Comparison of ENCODE assay signal across 16 mouse cellular contexts in the genomic region with DNA sequence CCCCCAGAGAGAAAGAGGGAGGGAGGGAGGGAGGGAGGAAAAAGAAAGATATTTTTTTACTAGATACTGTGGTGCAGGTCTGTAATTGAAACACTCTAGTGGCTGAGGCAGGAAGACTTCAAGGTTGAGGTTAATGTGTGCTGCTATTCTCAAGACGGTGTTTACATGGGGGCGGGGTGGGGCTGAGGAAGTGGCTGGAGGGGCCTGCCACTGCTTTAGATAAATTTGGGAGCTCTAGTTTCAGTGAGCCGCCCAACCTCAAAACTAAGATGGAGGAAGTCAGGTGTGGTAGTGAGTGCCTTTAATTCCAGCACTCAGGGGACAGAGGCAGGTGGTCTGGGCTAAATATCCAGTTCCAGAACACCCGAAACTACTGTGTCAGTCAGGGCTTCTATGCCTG. TPM values are rescaled to one million over a fixed set of nuclear protein-coding genes. Genes with fewer than 3 reads are reported as not detected.
DNase-seq lines count a peak whose midpoint lies in the region; ATAC-seq and TF ChIP-seq lines count a peak whose summit lies in the region.
"Had no signal": no experiment of that assay in that cellular context is flagged by ENCODE, and none has a peak within 500 bp of the region (broad histone marks: within the 10 kb centered on the region; RNA-seq: fewer than 3 reads in every experiment).

No protein-coding gene starts in this region.

- no peak overlapping the region for H3K9ac ChIP-seq in heart, embryonic 16.5 days (ENCODE audit: low read length)
- H3K9ac ChIP-seq: heart, embryonic 12.5 days; neural tube, embryonic 15.5 days had no signal

- H3K4me1 ChIP-seq in heart, embryonic 16.5 days (ENCODE audit: control insufficient read depth, insufficient read depth, low read length) = peaks cover 11% of the 10 kb centered on the region
- H3K4me1 ChIP-seq in bone marrow, adult 2 months (ENCODE audit: control insufficient read depth, insufficient read depth, low read length) = no peaks in the 10 kb centered on the region
- peaks cover 22% of the 10 kb centered on the region for H3K4me1 ChIP-seq in embryonic facial prominence, embryonic 10.5 days

- no peak overlapping the region for H3K27ac ChIP-seq in heart, embryonic 16.5 days (ENCODE audit: low read length)
- peak overlapping the region; percentile 41 for H3K27ac ChIP-seq in bone marrow, adult 2 months (ENCODE audit: control insufficient read depth, insufficient read depth, low read depth, low read length, poor library complexity)
- H3K27ac ChIP-seq in embryonic facial prominence, embryonic 10.5 days (replicated peaks) = no peak overlapping the region
- H3K27ac ChIP-seq: neural tube, embryonic 15.5 days had no signal

- no peak for DNase-seq in heart, adult 18-20 months
- peak; percentile 59 for DNase-seq in thymus, postnatal 0 days (ENCODE audit: low spot score)
- no peak for DNase-seq in kidney, postnatal 14 days
- no peak for DNase-seq in embryonic facial prominence, embryonic 10.5 days (ENCODE audit: low spot score)
- no peak for DNase-seq in testis, postnatal 10 days (ENCODE audit: low spot score)
- DNase-seq: cerebellum, postnatal 14 days; gastrocnemius, postnatal 25 days; kidney, adult 2 months; right cerebral cortex, adult 18-20 months had no signal

- TF ChIP-seq CTCF in bone marrow, adult 2 months (IDR thresholded peaks at IDR 0.05; ENCODE audit: control insufficient read depth, insufficient read depth, low read length) = no peak

- ATAC-seq in heart, embryonic 16.5 days (replicated peaks; ENCODE audit: extremely low read depth, insufficient read depth, low FRiP score) = 0 out of 2 replicates have a peak, but pooled peaks have one; percentile 20
- peak; percentile 62 for ATAC-seq in megakaryocyte, adult 5-6 weeks (ENCODE audit: poor library complexity, severe bottlenecking)
- ATAC-seq: forebrain, embryonic 16.5 days; midbrain, embryonic 16.5 days had no signal

- no peak overlapping the region for H3K4me3 ChIP-seq in heart, embryonic 16.5 days (ENCODE audit: low read length)
- no peak overlapping the region for H3K4me3 ChIP-seq in bone marrow, adult 2 months (replicated peaks; ENCODE audit: control insufficient read depth, low read depth, low read length)
- H3K4me3 ChIP-seq in embryonic facial prominence, embryonic 10.5 days = no peak overlapping the region
- H3K4me3 ChIP-seq: heart, embryonic 12.5 days; neural tube, embryonic 15.5 days had no signal

- H3K4me2 ChIP-seq in heart, embryonic 16.5 days (ENCODE audit: low read depth, low read length) = no peak overlapping the region
- H3K4me2 ChIP-seq: heart, embryonic 12.5 days; neural tube, embryonic 15.5 days had no signal

- TF ChIP-seq POLR2A in bone marrow, adult 2 months (IDR thresholded peaks at IDR 0.05; ENCODE audit: borderline replicate concordance, control insufficient read depth, low read depth, low read length) = no peak

- H3K27me3 ChIP-seq in heart, embryonic 16.5 days (ENCODE audit: control insufficient read depth, insufficient read depth, low read length) = no peaks in the 10 kb centered on the region
- peaks cover 32% of the 10 kb centered on the region for H3K27me3 ChIP-seq in embryonic facial prominence, embryonic 10.5 days (replicated peaks; ENCODE audit: low read depth, poor library complexity, severe bottlenecking)
- H3K27me3 ChIP-seq: heart, embryonic 12.5 days; neural tube, embryonic 15.5 days had no signal

- WGBS in heart, embryonic 16.5 days = 61% methylated on average over 4 of the region's 4 CpGs
- WGBS in bone marrow, adult 2 months = 18% methylated on average over 4 of the region's 4 CpGs
- WGBS in embryonic facial prominence, embryonic 10.5 days = 67% methylated on average over 4 of the region's 4 CpGs

- H3K36me3 ChIP-seq in heart, embryonic 16.5 days (ENCODE audit: control insufficient read depth, insufficient read depth) = no peaks in the 10 kb centered on the region
- no peaks in the 10 kb centered on the region for H3K36me3 ChIP-seq in embryonic facial prominence, embryonic 10.5 days (replicated peaks)
- H3K36me3 ChIP-seq: neural tube, embryonic 15.5 days had no signal

- H3K9me3 ChIP-seq in heart, embryonic 16.5 days (replicated peaks; ENCODE audit: control insufficient read depth, low read length) = no peaks in the 10 kb centered on the region
- no peaks in the 10 kb centered on the region for H3K9me3 ChIP-seq in embryonic facial prominence, embryonic 10.5 days
- H3K9me3 ChIP-seq: heart, embryonic 12.5 days; neural tube, embryonic 15.5 days had no signal

RNA-seq across cellular contexts. Expression of a gene that starts 3.0 kb away (rescaled TPM):
- polyA plus RNA-seq in heart, embryonic 16.5 days (2015; fragmentation: Nextera tagmentation; extraction: Ambion mirVana) = 6.6 and 6.8 TPM in 2 replicates
- 10 to 100 TPM; 10.0 to 13.2 TPM for total RNA-seq in heart, adult 18-20 months (2021)
- 2.2 and 3.3 TPM in 2 replicates for polyA plus RNA-seq in bone marrow, adult 2 months (2011; ENCODE audit: insufficient read depth, insufficient read length, low replicate concordance, missing spikeins)
- total RNA-seq in megakaryocyte, adult 5-6 weeks (2015) = 1.4 and 2.6 TPM in 2 replicates
- 0.28 and 4.4 TPM in 2 replicates for total RNA-seq in megakaryocyte, adult 5-6 weeks (2017)
- polyA plus RNA-seq in thymus, postnatal 0 days (2015; fragmentation: Nextera tagmentation; extraction: Ambion mirVana) = 4.0 and 4.4 TPM in 2 replicates
- 2.8 and 3.0 TPM in 2 replicates for polyA plus RNA-seq in embryonic facial prominence, embryonic 10.5 days (2016; fragmentation: Nextera tagmentation; extraction: Ambion mirVana)

RNA-seq across cellular contexts. Expression of a gene that starts 5.7 kb away (rescaled TPM):
- 47.7 and 48.3 TPM in 2 replicates for polyA plus RNA-seq in heart, embryonic 16.5 days (2015; fragmentation: Nextera tagmentation; extraction: Ambion mirVana)
- 10 to 100 TPM; 31.5 to 35.7 TPM for total RNA-seq in heart, adult 18-20 months (2021)
- 9.2 and 20.5 TPM in 2 replicates for polyA plus RNA-seq in bone marrow, adult 2 months (2011; ENCODE audit: insufficient read depth, insufficient read length, low replicate concordance, missing spikeins)
- 6.3 and 6.6 TPM in 2 replicates for total RNA-seq in megakaryocyte, adult 5-6 weeks (2015)
- 13.9 and 20.5 TPM in 2 replicates for total RNA-seq in megakaryocyte, adult 5-6 weeks (2017)
- 56.4 and 57.4 TPM in 2 replicates for polyA plus RNA-seq in thymus, postnatal 0 days (2015; fragmentation: Nextera tagmentation; extraction: Ambion mirVana)
- 45.2 and 47.3 TPM in 2 replicates for polyA plus RNA-seq in embryonic facial prominence, embryonic 10.5 days (2016; fragmentation: Nextera tagmentation; extraction: Ambion mirVana)

RNA-seq across cellular contexts. Expression of a gene that starts 14.8 kb away (rescaled TPM):
- 128 and 131 TPM in 2 replicates for polyA plus RNA-seq in heart, embryonic 16.5 days (2015; fragmentation: Nextera tagmentation; extraction: Ambion mirVana)
- total RNA-seq in heart, adult 18-20 months (2021) = 10 to 100 TPM; 88.5 to 96.7 TPM
- 169 and 222 TPM in 2 replicates for polyA plus RNA-seq in bone marrow, adult 2 months (2011; ENCODE audit: insufficient read depth, insufficient read length, low replicate concordance, missing spikeins)
- 35.6 and 36.9 TPM in 2 replicates for total RNA-seq in megakaryocyte, adult 5-6 weeks (2015)
- 27.6 and 29.5 TPM in 2 replicates for total RNA-seq in megakaryocyte, adult 5-6 weeks (2017)
- polyA plus RNA-seq in thymus, postnatal 0 days (2015; fragmentation: Nextera tagmentation; extraction: Ambion mirVana) = 120 and 141 TPM in 2 replicates
- 112 and 122 TPM in 2 replicates for polyA plus RNA-seq in embryonic facial prominence, embryonic 10.5 days (2016; fragmentation: Nextera tagmentation; extraction: Ambion mirVana)

RNA-seq across cellular contexts. Expression of a gene that starts 21.1 kb away (rescaled TPM):
- polyA plus RNA-seq in heart, embryonic 16.5 days (2015; fragmentation: Nextera tagmentation; extraction: Ambion mirVana) = 630 and 641 TPM in 2 replicates
- 100 to 1,000 TPM; 297 to 306 TPM for total RNA-seq in heart, adult 18-20 months (2021)
- polyA plus RNA-seq in bone marrow, adult 2 months (2011; ENCODE audit: insufficient read depth, insufficient read length, low replicate concordance, missing spikeins) = 342 and 475 TPM in 2 replicates
- total RNA-seq in megakaryocyte, adult 5-6 weeks (2015) = 163 and 187 TPM in 2 replicates
- 821 and 830 TPM in 2 replicates for total RNA-seq in megakaryocyte, adult 5-6 weeks (2017)
- polyA plus RNA-seq in thymus, postnatal 0 days (2015; fragmentation: Nextera tagmentation; extraction: Ambion mirVana) = 383 and 479 TPM in 2 replicates
- polyA plus RNA-seq in embryonic facial prominence, embryonic 10.5 days (2016; fragmentation: Nextera tagmentation; extraction: Ambion mirVana) = 758 and 801 TPM in 2 replicates

RNA-seq across cellular contexts. Expression of a gene that starts 25.5 kb away (rescaled TPM):
- 12.7 and 15.9 TPM in 2 replicates for polyA plus RNA-seq in heart, embryonic 16.5 days (2015; fragmentation: Nextera tagmentation; extraction: Ambion mirVana)
- 100 to 1,000 TPM; 250 to 260 TPM for total RNA-seq in heart, adult 18-20 months (2021)
- polyA plus RNA-seq in bone marrow, adult 2 months (2011; ENCODE audit: insufficient read depth, insufficient read length, low replicate concordance, missing spikeins) = 20.6 and 23.7 TPM in 2 replicates
- 23.8 and 26.9 TPM in 2 replicates for total RNA-seq in megakaryocyte, adult 5-6 weeks (2015)
- 7.7 and 17.0 TPM in 2 replicates for total RNA-seq in megakaryocyte, adult 5-6 weeks (2017)
- polyA plus RNA-seq in thymus, postnatal 0 days (2015; fragmentation: Nextera tagmentation; extraction: Ambion mirVana) = 7.2 and 11.7 TPM in 2 replicates
- polyA plus RNA-seq in embryonic facial prominence, embryonic 10.5 days (2016; fragmentation: Nextera tagmentation; extraction: Ambion mirVana) = 0.29 and 0.77 TPM in 2 replicates
